Mouse (Mus musculus) olfactory bulb, adult 2 months (tissue): ENCODE results near the gene Mre11a.

ENCODE experiments used
- CTCF ChIP-seq: fragments of 200-500 bp; IDR thresholded peaks from 2 replicates; pipeline ENCODE4 v1.5.1; 2012; ENCODE audit warnings: low read depth, mild to moderate bottlenecking, low read length, moderate library complexity; ENCODE audit not compliant: insufficient read depth
- POLR2A ChIP-seq: fragments of 200-500 bp; IDR thresholded peaks from 2 replicates; pipeline ENCODE4 v1.6.1; 2012; ENCODE audit warnings: mild to moderate bottlenecking, low read depth, low read length, moderate library complexity; ENCODE audit not compliant: insufficient read depth

DNA sequence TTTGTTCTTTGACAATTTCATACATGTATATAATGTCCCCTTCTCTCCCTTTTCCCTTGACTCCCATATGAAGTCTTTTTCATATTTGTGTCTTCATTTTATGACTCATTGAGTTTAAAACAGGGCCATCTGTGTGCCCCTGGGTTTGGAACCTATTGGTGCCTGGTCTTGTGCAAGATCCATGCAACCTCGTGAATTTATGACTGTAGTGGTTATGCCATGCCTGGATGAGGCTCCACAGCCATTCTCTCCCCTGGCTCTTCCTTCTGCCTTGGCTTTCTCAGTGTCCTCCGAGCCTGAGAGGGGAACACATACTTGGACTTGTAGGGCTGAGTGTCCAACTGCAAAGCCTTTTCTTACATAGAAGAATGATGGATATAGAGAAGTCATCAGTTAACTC lies 21.3 kb downstream of the Mre11a start:
- TF ChIP-seq CTCF (no peak), POLR2A (no peak)
